Mouse (Mus musculus) lung, postnatal 36 days (tissue): ENCODE results near the gene Apbb2.

ENCODE experiments used
- DNase-seq: peaks from one replicate; pipeline ENCODE4 v3.0.0; 2022; ENCODE audit warnings: mixed read lengths

The Apbb2 gene

GRCm38 (mm10) chr5:66618597-66618996 is at the start of gene Apbb2:
Gene Apbb2, minus strand, starts transcription at chr5:66618784.
- DNase-seq: peak; percentile 95

- DNase-seq: peak; percentile 74
These were observed 35.6 kb upstream of the Apbb2 start for GRCm38 (mm10) chr5:66654220-66654619.

DNA sequence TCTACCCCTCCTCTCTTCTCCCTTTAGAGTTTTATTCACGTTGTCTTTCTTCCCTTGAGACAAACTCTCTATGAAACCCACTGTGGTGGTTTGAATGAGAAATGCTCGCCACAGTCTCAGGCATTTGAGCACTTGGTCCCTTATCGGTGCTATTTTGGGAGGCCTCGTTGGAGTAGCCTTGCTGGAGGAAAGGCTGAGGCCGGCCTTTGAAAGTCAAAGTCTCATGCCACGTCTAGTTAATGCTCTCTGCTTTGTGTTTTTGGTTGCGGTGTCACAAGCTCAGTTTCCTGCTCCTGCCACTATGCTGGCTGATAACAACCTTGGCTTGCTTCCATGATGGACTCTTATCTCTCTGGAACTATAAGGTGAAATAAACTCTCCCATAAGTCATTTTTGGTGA is 28.9 kb upstream of the Apbb2 start:
- DNase-seq: no peak

- no peak for DNase-seq
These were observed 24.7 kb upstream of the Apbb2 start for GRCm38 (mm10) chr5:66643260-66643659.

DNA sequence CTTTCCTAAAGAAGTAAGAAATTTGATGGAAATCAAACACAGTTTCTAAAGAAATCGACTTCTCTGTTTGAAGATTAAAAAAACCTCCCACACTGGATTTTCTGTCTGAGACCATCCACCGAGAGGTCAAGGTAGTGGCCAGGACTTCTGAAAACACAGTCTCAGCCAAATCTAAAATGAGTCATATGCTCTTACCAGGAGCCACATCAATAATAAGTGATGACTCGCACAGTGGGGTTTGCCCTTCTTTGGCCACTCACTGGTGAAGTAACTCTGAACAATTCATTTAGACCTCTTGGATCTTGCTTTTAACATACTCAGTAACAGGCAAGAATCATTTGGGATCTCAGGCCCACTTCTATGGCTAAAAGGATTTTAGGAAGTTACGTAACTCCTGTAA is 23.6 kb upstream of the Apbb2 start:
- no peak for DNase-seq

DNA sequence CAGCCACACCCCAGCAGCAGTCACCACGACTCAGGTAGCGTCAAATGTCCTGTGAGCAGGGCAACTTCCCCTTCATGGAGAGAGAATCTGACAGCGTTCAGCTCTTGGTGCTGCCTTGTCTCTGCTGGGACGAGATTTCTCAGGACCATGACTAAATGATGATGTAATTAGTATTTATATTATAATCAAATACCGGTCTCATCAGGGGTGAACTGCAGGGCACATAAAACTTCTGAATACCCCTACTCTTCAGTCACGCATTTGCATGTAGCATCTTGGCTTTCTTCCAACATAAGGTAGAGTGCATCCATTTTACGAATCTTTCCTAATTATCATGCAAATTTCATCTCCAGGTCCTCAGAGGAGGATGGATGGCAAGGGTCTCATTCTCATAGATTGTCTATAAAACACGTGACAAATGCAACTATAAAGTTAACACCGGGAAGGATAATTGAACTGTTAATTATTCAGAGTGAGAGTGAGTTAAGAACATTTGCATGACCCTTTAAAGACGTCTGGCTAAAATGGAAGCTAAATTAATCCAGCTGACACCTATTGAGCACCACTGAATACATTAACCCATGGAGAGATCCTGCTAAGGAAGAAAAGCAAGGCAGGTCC is 17.0 kb upstream of the Apbb2 start:
- DNase-seq: no peak

DNA sequence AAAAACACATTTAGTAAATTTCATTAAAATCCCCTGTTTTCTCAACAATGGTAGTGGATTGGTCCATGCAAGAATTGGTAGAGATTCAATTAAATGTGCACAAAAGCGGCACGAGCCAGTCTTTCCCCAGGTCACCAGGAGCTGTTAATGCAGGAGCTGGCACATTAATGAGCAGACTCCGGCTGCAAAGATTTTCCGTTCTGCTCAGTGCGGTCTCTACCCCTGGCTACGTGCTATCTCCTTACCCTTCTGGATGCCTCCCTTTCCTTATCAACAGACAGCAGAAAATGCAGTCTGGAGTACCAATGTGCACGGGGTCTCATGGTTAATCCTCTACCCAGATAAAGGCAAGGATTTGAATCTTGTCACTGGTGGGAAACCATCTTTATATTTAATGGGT is 9.2 kb upstream of the Apbb2 start:
- DNase-seq: no peak

DNA sequence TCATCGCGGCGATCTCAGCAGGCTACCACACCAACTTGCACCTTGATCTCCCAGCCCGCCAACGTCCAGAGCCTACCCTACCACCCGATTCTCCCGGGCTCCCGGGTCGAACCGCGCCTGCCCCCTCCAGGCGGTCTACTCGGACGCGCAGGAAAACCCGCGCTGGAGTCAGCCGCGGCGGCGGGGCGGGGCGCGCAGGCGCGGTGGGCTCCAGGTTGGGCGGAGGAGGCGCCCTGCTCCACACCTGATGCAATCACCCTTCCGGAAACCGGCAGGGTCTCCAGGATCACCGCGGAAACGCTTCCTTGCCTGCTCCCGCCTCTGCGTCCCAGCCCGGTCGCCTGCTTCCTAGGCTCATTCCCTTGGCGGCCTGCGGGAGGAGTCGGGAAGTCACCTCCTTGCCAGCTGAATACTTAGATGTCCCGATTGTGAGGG is 1.6 kb upstream of the Apbb2 start:
- peak; percentile 90 for DNase-seq

DNA sequence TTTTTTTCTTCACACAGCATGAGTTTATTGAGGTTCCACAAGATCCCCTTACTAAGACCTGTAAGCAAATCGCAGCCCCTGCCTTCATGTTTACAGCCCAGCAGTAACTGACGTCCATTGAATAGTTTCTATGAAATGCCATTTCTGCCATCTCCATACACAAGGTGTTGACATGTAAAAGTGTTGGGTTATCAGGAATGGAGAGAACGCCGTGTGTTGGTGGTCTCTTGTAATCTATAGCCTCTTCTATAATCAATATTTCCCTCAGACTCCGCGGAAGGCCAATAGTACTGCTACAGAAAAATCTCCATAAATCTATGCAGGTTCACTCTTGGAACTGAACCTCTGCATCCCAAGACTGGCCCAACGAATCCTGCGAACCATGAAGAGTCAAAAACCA is 1.1 kb upstream of the Apbb2 start:
- no peak for DNase-seq

DNA sequence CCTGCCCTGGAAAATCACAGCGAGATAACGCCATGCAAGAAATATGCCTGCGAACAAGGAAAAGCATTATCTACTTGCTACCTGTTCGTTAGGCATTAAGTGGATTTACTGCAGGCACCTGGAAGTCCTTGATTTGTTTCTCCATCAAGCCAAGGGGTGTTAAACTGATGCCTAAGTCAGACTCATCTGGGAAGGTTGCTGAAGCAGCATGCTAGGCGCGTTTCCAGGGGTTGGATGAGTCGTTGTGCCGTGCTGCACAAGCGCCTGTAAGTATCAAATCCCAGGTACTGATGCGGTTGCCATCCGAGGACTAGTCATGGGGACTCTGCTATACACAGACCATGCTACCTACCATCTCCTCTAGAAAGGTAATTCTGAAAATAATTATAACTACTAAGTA is 611 bp upstream of the Apbb2 start:
- no peak for DNase-seq

GRCm38 (mm10) chr5:66617921-66618460 is 593 bp downstream of the Apbb2 start:
- no peak for DNase-seq

- peak; percentile 42 for DNase-seq
These were observed 3.6 kb downstream of the Apbb2 start for GRCm38 (mm10) chr5:66614940-66615339.

DNA sequence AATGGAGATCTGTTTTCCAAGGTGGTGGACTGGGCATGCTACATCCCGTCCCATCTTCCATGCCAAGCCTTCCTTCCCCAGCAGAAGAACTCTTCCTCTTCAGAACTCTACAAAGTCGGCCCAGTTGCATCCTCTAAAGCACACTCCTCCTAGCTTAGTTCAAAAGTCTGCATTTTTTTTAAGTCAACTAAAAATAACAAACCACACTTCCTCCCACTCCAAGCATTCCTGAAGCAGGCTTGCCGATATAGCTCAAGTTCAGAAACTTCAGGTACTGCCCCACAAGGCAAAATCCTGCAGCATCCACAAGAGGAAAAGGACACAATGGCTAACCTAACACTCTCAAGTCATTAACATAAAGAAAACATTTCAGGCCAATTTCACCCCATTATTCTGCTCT is 4.9 kb downstream of the Apbb2 start:
- no peak for DNase-seq

DNA sequence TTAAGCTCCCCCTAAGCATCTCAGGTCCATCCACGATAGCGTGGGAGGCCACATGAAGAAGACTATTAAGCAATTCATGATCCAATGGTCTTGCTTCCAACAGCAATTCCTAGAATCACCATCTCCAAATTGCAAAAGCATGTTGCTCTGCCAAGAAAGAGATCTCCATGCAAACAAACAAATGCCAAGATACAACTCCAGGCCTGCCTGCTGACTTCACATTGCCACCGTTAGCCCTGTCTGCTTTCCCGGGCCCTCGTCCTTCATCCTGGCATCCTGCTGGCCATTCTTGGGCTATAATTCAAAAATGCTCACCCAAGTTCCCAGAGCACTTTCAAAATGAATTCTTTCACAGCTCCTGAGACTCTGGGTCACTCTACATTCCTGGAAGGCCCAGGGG is 5.6 kb downstream of the Apbb2 start:
- peak; percentile 47 for DNase-seq

GRCm38 (mm10) chr5:66611851-66612250 is 6.7 kb downstream of the Apbb2 start:
- peak; percentile 62 for DNase-seq

- DNase-seq: no peak
These were observed 7.2 kb downstream of the Apbb2 start for GRCm38 (mm10) chr5:66611361-66611760.

DNA sequence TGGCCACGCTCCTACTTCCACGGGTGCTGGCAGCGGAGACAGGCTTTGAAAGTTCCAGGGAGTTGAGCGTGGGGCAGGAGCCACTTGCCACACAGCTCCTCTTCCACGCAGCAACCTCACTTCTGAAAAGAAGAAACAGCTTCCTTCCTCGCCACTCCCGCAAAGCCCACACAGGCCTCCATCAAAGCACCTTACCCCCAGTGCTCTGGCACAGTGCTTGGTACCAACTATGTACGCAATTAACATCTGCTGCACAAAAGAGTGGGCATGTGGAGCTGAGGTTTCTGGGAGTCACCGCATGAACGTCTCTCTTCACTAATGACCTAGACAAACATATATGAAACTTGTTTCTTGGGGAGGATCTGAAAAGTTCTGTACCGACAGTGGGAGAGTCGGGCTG is 8.3 kb downstream of the Apbb2 start:
- DNase-seq: no peak

- no peak for DNase-seq
These were observed 9.3 kb downstream of the Apbb2 start for GRCm38 (mm10) chr5:66609306-66609705.

GRCm38 (mm10) chr5:66607801-66608200 is 10.8 kb downstream of the Apbb2 start:
- DNase-seq: no peak

DNA sequence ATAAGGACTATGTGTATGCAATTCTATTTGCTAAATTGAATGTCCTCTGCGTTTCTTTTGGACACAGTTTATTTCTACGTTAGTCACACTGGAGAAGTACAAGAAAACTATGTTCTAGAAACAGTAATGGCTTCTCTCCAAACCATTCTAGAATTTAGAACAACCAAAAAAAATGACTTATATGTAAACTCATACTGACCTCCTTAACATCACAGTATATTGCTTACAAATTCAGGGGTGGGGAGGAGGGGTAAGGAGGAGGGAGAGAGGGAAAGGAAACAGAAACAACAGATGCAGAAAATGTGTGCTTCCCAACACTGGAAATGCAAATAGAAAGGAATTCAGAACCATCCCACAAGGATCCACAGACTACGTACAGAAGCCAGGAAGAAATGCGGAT is 11.4 kb downstream of the Apbb2 start:
- DNase-seq: no peak

GRCm38 (mm10) chr5:66605636-66606035 is 12.9 kb downstream of the Apbb2 start:
- DNase-seq: no peak

DNA sequence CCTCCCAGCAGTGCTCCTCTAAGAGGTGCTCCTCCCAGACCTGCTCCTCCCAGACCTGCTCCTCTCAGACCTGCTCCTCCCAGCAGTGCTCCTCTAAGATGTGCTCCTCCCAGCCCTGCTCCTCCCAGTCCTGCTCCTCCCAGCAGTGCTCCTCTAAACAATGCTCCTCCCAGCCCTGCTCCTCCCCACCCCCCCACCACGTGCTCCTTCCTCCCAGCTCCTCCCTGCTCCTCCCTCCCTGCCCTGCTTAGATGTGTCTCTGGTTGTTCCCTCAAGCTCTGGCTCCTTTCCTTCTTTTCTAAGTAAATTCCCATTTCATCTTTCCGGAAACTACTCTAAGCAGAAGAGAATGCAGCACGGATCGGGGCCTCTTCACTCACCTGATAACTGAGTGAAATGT is 14.2 kb downstream of the Apbb2 start:
- DNase-seq: no peak

DNA sequence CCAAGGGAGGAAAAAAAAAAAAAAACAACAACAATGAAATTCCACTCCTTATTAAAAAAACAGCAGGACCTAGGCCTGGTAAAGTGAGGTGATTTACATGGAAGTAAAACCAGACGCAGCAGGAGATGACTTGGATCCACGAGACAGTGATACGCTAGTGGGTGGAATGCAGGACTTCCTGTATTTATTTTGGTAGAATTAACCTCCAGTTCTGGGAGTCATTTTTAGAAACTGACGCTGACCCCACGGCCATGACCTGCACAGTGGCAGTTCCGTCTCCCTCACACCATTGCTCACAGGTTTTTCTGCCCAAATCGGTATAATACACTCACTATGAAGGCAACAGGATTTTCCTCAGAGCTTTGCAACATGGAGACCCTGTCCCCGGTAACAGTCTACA is 14.8 kb downstream of the Apbb2 start:
- DNase-seq: peak; percentile 71

DNA sequence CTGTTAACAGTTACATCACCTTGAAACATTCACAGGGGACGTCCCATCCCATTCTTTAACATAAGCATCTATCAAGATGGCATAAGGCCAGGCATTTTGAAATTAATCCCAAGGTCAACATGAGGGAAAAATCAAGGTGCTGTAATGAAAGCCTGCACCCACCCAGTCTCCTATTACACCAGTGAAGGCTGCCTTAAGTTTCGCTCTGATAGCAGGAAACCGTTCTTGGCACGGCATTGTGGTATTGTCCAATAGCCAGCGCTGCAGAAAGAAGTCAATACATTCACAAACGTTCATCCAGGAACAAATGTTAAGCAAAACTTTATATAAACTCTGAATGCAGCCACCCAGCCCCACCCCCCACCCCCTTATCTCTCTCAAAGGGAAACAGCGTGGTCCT is 15.4 kb downstream of the Apbb2 start:
- DNase-seq: peak; percentile 85

- DNase-seq: no peak
These were observed 16.2 kb downstream of the Apbb2 start for GRCm38 (mm10) chr5:66602287-66602820.
